Mouse (Mus musculus) neural tube, embryonic 14.5 days (tissue): ENCODE measurements at regions not wholly inside any gene's neighbourhood (a gene's known extent, or its start where the extent isn't known, plus 50 kb on each side); places are given as distances from the start of the nearest gene placed in this dataset.
A peak's percentile ranks its signal among the peaks of the same experiment; 100 is the strongest.
"Not testable (repeated sequence)": the region's sequence is repeated elsewhere in the genome, so short reads cannot be mapped to it uniquely, and the experiment has no call there.

ENCODE experiments used
- ATAC-seq: fragments of 200-750 bp; cut with Nextera tagmentation; 2 replicates; pipeline ENCODE4 v1.8.0; 2017; ENCODE audit warnings: low read depth, mild to moderate bottlenecking, moderate TSS enrichment, moderate library complexity
- H3K27ac ChIP-seq: fragments of 300-500 bp; sonication (generic); 2 replicates; pipeline ENCODE4 v1.5.1; 2014; ENCODE audit warnings: low read depth, mild to moderate bottlenecking, control low read depth, low read length, moderate library complexity, mixed read lengths
- H3K27me3 ChIP-seq: fragments of 300-500 bp; sonication (generic); 2 replicates; pipeline ENCODE4 v1.6.1; 2014; ENCODE audit warnings: low read length; ENCODE audit not compliant: control insufficient read depth, insufficient read depth
- H3K36me3 ChIP-seq: fragments of 300-500 bp; sonication (generic); 2 replicates; pipeline ENCODE4 v1.6.1; 2014; ENCODE audit warnings: low read length, mixed read lengths; ENCODE audit not compliant: control insufficient read depth, insufficient read depth
- H3K4me1 ChIP-seq: fragments of 300-500 bp; sonication (generic); 2 replicates; pipeline ENCODE4 v1.6.1; 2014; ENCODE audit warnings: low read length; ENCODE audit not compliant: control insufficient read depth, insufficient read depth
- H3K4me2 ChIP-seq: fragments of 300-500 bp; sonication (generic); 2 replicates; pipeline ENCODE4 v1.6.1; 2014; ENCODE audit warnings: mild to moderate bottlenecking, low read depth, low read length, control low read depth
- H3K4me3 ChIP-seq: fragments of 300-500 bp; sonication (generic); 2 replicates; pipeline ENCODE4 v1.5.1; 2014; ENCODE audit warnings: low read depth, low read length, control low read depth, mixed read lengths
- H3K9ac ChIP-seq: fragments of 300-500 bp; sonication (generic); replicated peaks from 2 replicates; pipeline ENCODE4 v1.6.1; 2014; ENCODE audit warnings: low read depth, mild to moderate bottlenecking, control low read depth, low read length, mixed read lengths
- H3K9me3 ChIP-seq: fragments of 300-500 bp; sonication (generic); 2 replicates; pipeline ENCODE4 v1.6.1; 2016; ENCODE audit warnings: low read length; ENCODE audit not compliant: control insufficient read depth
- WGBS: fragments of 180-500 bp; shearing (Covaris S2); extraction: QIAGEN DNeasy Blood & Tissue Kit; methylation state at CpG from one replicate; pipeline ENCODE4 v1.1.7; 2014; 5-methylcytosine and 5-hydroxymethylcytosine counted together

DNA sequence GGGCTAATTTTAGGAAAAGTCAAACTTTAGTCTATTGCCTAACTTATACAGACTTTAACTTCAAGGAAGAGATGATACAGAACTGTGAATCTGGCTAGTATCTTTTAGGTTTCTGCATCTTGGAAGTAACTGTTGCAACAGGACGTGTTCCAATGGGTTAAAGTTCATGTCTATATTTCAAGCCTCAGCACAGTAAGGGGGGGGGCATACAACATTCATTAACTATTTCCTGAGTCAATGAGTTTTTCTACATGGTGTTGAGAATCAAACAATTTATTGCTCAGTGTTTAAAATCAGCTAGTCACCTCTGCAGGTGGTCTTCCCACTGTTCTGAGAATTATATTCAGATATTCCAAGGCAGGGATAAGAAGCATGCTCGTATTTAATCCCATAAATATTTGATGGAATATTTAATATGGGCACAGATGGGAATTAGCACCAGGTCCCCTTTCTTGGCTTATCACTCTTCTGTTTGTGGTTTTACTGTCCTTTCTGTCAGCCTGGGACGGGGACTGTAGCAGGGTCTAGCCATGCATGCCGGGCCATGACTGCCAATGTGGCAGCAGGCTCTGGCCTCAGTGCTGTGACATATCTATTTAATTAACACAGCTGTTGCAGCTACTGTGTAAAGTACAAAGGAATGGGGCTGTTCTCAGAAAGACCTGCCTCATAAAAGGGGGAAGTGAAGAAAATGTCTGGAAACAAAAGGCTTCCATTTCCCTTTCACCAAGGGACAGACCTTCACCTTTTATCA, 201.8 kb upstream of the Rarb start:
- Histone ChIP-seq H3K4me1 (no peaks in the 10 kb centered on the region), H3K27me3 (no peaks in the 10 kb centered on the region), H3K36me3 (no peaks in the 10 kb centered on the region), H3K9ac (no peak overlapping the region), H3K4me2 (no peak overlapping the region), H3K4me3 (no peak overlapping the region), H3K9me3 (no peaks in the 10 kb centered on the region), H3K27ac (no peak overlapping the region)
- WGBS, result 14% methylated on average over 4 of the region's 4 CpGs
- peak; percentile 81 for ATAC-seq

DNA sequence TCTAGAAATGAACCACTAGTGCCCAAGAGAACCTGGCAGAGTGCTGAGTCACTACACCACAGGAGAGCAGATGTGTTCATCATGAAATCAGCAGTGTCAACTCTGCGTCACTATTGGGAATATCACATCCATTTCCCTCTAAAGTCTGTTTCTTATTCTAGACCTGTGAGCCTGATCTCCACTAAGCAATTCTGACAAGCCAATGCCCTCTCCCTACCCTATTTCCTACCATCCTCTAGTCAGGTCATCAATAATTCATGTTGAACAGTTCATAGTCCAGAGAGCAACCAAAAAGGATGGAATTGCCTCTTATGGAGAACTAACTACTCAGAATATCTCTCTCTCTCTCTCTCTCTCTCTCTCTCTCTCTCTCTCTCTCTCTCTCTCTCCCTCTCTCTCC, 194.0 kb upstream of the Rarb start:
- no peaks in the 10 kb centered on the region for H3K4me1 ChIP-seq
- no peak overlapping the region for H3K4me3 ChIP-seq
- no peaks in the 10 kb centered on the region for H3K27me3 ChIP-seq
- no peaks in the 10 kb centered on the region for H3K36me3 ChIP-seq
- no peak overlapping the region for H3K4me2 ChIP-seq
- no peaks in the 10 kb centered on the region for H3K9me3 ChIP-seq
- no peak for ATAC-seq
- 86% methylated on average over 1 of the region's 1 CpGs for WGBS
- no peak overlapping the region for H3K9ac ChIP-seq
- H3K27ac ChIP-seq, result no peak overlapping the region

DNA sequence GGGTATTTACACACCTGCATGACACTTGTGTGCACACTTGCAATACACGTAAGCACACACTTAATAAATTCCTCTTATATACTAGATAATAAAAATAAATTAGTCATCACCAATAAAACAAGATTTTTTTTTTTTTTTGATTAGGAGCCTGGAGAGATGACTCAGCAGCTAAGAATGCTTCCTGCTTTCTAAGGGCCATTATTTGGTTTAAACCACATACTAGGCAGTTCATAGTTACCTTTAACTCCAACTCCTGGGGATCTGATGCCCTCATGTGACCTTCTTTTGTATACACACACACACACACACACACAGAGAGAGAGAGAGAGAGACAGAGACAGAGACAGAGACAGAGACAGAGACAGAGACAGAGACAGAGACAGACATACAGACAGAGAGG, 193.2 kb upstream of the Rarb start:
- H3K27ac ChIP-seq, result no peak overlapping the region
- no peaks in the 10 kb centered on the region for H3K27me3 ChIP-seq
- H3K4me2 ChIP-seq, result no peak overlapping the region
- no peak overlapping the region for H3K9ac ChIP-seq
- no peak overlapping the region for H3K4me3 ChIP-seq
- no peaks in the 10 kb centered on the region for H3K4me1 ChIP-seq
- 97% methylated on average over 1 of the region's 1 CpGs for WGBS
- no peaks in the 10 kb centered on the region for H3K36me3 ChIP-seq
- no peak for ATAC-seq
- no peaks in the 10 kb centered on the region for H3K9me3 ChIP-seq

DNA sequence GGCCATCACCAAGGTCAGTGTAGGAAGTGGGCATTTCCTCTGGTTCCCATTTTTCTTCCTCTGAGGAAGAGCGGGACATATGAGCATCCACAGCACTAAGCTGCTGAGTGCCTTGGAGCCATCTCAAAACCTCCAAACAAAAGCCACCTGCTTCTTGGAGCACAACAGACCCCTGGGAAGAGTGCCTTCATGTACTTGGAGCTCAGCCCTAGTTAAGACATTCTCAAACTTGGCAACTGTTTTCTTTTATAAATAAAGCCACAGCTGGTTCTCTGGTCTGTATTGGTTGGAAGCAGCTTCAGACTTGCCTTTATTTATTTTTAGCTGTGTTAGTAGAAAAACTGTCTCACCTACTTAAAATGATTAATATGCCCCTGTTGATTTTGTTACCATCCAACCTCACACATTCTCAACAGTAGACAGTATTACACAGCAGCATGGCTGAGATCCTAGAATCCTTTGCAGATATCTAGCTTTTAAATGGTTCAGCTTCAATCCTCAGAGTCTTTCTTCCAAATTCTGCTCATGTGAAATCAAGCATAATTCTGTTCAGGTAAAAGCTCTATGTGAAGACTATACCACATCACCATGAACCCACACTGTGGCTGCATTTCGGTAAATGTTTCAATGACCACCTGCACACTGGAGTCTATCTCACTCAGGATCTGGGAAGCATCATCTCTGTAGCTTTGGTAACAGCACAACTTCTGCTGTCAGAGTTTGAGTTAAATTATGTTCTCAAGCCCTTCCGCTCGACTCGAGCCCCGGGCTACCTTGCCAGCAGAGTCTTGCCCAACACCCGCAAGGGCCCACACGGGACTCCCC, 186.4 kb upstream of the Rarb start:
- Histone ChIP-seq H3K9me3 (no peaks in the 10 kb centered on the region), H3K27me3 (no peaks in the 10 kb centered on the region), H3K4me3 (no peak overlapping the region), H3K4me2 (no peak overlapping the region), H3K9ac (no peak overlapping the region), H3K4me1 (no peaks in the 10 kb centered on the region), H3K27ac (no peak overlapping the region), H3K36me3 (no peaks in the 10 kb centered on the region)
- ATAC-seq, result no peak
- WGBS, result 95% methylated on average over 8 of the region's 8 CpGs

DNA sequence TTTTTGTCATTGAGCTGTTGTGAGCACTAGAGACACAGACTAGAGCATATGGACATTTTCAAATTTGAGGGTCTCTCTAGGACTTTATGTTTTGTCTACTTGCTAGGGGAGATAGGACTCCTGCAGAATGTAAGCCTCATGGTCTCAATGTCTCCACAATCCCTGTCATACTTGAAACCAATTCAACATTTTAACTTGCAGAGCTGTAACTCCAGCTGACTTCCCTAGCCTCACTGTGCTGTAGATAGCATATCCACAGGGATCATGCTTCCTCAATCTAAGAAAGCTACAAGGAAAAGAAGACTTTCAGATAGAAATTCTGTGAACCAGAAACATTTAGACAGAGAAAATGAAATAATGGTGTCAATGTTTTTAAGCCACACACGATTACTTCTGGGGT, 185.8 kb upstream of the Rarb start:
- H3K27me3 ChIP-seq, result no peaks in the 10 kb centered on the region
- H3K4me2 ChIP-seq, result no peak overlapping the region
- H3K9me3 ChIP-seq, result no peaks in the 10 kb centered on the region
- 89% methylated on average over 1 of the region's 1 CpGs for WGBS
- H3K36me3 ChIP-seq, result no peaks in the 10 kb centered on the region
- H3K27ac ChIP-seq, result no peak overlapping the region
- H3K9ac ChIP-seq, result no peak overlapping the region
- no peak for ATAC-seq
- H3K4me1 ChIP-seq, result no peaks in the 10 kb centered on the region
- no peak overlapping the region for H3K4me3 ChIP-seq

DNA sequence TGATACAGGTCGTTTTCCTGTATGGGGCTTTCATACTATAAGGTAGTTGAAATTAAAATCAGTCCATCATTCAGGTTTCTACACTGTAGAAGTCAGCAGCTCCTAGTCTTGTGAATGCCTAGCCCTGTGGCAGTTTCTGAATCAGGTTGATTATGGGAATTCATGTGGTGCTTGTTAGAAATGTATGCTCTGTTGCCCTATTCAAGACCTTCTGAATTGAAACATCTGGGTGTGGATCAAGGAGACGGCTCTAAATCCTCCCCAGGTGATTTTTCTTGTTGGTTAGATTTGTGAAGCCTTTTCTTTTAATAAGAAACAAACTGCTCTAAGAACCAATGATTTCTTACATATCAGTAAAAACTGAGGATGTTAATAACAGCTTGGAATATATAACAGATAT, 177.8 kb upstream of the Rarb start:
- no peaks in the 10 kb centered on the region for H3K9me3 ChIP-seq
- no peak overlapping the region for H3K27ac ChIP-seq
- H3K36me3 ChIP-seq, result no peaks in the 10 kb centered on the region
- H3K9ac ChIP-seq, result no peak overlapping the region
- no peaks in the 10 kb centered on the region for H3K4me1 ChIP-seq
- H3K4me2 ChIP-seq, result no peak overlapping the region
- no peak overlapping the region for H3K4me3 ChIP-seq
- no peak for ATAC-seq
- 79% methylated on average over 2 of the region's 2 CpGs for WGBS
- H3K27me3 ChIP-seq, result no peaks in the 10 kb centered on the region

DNA sequence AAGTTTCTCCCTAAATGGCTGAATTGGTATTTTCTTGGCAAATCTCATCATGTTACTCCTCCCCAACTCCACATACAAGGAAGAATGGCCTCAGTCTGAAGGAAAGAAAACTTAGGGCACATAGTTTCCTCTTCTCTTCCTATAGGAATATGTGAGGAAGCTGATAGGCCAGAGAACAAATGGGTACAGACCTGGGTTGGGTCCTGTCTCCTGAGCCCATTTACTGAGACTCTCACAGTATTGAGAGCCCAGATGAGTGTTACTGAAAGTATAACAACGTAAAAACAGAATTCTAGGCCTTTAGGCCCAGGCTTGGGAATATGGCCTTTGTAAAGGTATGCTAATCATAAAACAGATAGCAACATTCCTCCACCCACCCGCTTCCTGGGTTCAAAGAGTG, 152.0 kb upstream of the Rarb start:
- H3K27me3 ChIP-seq, ATAC-seq, H3K4me2 ChIP-seq, H3K9ac ChIP-seq, H3K36me3 ChIP-seq, H3K27ac ChIP-seq, H3K9me3 ChIP-seq, H3K4me3 ChIP-seq, H3K4me1 ChIP-seq: not testable (repeated sequence)
- WGBS, result 85% methylated on average over 2 of the region's 2 CpGs

DNA sequence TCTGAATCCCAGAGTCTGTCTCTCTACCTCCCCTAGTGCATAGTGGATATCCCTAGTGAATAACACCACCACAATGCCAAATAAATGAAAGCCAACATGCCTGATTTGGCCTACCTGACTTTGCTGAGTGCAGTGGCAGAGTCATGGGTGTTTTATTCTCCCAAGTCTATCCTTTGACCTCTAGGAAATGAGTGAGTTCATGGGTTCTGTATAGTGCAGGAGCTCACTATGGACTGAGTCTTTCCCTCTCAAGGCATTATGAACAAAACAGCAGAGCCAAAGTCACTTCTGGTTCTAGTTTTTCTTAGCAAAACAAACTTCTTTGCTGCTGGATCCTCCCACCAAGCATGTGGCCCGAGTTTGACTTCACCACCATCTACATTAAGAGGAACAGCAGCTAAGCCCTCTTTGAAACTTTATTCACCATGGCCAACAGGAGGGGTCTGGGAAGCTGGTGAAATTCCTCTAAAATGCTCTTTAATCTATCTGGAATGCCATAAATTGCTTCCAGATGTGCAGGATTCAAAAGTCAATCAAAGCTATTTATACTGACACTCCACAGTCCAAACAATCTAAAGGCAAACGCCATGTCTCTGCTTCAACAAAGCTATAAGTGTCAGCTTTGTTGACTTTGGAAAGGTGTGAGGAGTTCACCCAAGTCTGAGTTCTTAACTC, 145.9 kb upstream of the Rarb start:
- ATAC-seq, result no peak
- Histone ChIP-seq H3K27ac (no peak overlapping the region), H3K27me3 (no peaks in the 10 kb centered on the region), H3K36me3 (no peaks in the 10 kb centered on the region), H3K4me2 (no peak overlapping the region), H3K9ac (no peak overlapping the region), H3K4me3 (no peak overlapping the region), H3K9me3 (no peaks in the 10 kb centered on the region), H3K4me1 (no peaks in the 10 kb centered on the region; the same call in 1 of the 2 replicates)
- WGBS, result 67% methylated on average over 2 of the region's 2 CpGs
